Mouse (Mus musculus): Measurements from ENCODE around the gene Pomp.

Pomp gene

DNA sequence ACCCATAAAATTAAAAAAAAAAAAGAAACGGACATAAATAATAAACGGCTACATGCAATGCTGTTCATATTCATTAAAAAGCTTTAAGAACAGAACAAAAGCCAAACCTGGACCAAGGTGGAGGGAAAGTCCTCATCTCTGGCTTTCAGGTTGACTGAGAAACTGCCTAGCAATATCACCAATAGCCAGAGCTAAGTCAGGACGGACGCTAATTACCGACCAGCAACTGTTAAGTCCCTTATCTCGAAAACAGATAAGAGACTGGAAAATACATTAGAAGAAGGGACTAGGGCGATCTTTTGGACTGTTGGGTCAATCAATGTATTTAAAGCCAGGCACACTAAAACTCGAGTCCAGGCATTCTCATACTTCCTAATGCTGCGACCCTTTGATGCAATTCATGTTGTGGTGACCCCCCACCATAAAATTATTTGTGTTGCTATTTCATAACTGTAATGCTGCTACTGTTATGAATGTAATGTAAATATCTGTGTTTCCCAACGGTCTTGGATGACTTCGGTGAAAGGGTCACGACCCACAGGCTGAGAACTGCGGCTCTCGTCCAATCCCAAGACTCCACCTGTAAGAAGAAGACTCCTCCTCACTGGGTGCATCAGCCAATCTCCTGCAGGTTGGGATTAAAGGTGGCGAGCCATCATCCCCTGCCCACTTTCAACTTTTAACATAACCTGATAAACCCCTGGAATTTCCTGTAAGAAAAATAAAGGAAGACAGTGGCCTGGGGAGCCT, 41.9 kb downstream of the Pomp start:
- DNase-seq (ENCODE audit: low read depth, low spot score), result no peak

DNA sequence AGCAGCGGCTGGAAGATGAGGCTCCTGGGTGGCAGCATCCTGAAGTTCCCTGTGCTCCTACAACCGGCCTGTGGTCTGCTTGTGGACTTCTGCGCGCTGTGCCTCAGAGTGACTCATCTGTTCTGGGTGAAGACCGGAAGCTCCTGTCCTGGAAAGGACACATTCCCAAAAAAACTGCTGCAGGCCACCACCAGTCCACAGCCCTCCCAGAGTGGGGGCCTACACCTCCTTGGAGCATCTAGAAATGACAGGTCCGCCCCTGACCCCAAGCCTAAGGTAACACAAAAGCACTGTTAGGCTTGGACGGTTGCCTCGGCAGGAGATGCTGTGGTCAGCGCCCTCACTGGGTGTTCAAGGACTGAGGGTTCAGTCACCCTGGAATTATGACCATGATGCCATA, 42.9 kb downstream of the Pomp start:
- no peak for DNase-seq (ENCODE audit: low read depth, low spot score)

GRCm38 (mm10) chr5:147907144-147907543, 46.9 kb downstream of the Pomp start:
- no peak for DNase-seq (ENCODE audit: low read depth, low spot score)

DNA sequence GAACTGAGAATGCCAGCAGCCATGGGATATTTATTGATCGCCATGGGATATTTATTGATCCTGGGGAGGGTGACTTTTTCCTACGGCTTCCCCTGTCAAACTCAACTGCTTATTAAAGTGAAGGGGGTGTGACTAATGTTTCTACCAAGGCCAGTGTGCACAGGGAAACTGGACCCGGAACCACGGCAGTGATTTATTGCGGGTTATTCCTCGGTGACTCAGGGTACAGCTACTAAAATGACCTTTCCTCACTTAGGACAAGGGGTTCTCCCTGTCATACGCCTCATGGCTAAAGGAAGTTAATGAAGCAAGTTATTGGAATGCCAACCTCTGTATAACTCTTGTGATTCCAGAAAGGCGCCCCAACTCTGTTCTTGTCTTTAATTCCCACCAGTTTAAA, 47.6 kb downstream of the Pomp start:
- no peak for DNase-seq (ENCODE audit: low read depth, low spot score)

- no peak for DNase-seq (ENCODE audit: low read depth, low spot score)
These were observed 50.7 kb downstream of the Pomp start for GRCm38 (mm10) chr5:147910807-147911509.

DNA sequence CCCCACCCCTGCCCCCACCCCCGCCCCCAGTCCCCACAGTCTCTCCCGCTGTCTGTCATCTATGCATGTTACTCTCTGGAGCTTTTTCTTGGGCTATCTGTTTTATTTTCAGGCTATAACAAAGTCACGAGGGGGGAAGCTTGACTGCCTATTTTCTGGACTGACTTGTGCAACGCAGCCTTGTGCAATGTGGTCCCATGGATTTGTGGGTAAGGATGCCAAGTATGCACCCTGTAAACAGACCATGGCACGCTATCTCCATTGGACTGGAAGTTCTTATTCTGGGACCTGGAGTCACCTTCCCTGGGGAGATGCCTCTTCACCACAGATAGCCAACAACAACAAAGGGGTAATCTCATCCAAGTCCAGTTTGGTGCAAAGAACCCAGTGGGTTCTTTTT, 51.5 kb downstream of the Pomp start:
- no peak for DNase-seq (ENCODE audit: low read depth, low spot score)

- DNase-seq (ENCODE audit: low read depth, low spot score), result no peak
These were observed 53.1 kb downstream of the Pomp start for GRCm38 (mm10) chr5:147913241-147913842.

DNA sequence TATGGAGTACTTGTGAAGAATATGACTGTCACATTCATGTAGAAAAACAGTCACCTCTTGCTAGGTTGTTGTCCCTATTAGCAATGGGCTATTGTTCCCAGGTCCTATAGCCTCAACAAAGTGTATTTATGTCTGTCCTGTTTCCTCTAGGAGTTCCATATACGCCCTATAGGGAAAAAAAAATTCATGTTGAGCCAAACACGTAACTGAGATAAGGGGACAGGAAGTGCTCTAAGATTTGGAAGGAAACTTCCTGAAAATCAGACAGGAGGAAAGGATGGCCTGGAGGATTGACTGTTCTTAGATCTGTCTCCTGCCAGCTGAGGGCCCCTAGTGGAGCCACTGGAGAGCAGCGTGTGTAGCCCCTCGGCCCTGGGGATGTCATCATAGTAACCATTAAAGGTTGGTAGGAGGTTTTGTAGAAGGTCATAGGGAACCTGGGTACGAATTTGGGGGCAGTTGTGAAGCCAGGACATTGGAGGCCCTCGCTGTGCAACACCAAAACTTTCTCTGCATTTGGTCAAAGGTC, 54.8 kb downstream of the Pomp start:
- DNase-seq (ENCODE audit: low read depth, low spot score), result no peak

DNA sequence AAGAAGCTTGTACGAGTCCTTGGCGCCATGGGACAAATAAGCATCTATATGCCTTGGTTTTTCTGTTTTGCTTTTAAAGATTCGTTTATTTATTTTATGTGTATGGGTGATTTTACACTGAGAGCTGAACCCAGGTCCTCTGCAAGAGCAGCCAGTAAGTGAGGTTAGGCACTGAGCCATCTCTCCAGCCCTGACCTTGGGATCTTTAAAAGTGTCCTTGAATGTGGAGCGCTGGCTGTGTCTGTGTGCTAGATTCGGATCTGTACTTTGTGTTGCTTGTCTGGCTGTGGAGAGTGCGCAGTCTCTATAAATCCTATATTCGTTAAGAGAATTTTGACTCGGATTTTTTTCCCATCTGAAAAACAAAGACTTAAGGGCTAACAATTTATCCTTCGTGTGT, 55.9 kb downstream of the Pomp start:
- DNase-seq (ENCODE audit: low read depth, low spot score), result no peak

DNA sequence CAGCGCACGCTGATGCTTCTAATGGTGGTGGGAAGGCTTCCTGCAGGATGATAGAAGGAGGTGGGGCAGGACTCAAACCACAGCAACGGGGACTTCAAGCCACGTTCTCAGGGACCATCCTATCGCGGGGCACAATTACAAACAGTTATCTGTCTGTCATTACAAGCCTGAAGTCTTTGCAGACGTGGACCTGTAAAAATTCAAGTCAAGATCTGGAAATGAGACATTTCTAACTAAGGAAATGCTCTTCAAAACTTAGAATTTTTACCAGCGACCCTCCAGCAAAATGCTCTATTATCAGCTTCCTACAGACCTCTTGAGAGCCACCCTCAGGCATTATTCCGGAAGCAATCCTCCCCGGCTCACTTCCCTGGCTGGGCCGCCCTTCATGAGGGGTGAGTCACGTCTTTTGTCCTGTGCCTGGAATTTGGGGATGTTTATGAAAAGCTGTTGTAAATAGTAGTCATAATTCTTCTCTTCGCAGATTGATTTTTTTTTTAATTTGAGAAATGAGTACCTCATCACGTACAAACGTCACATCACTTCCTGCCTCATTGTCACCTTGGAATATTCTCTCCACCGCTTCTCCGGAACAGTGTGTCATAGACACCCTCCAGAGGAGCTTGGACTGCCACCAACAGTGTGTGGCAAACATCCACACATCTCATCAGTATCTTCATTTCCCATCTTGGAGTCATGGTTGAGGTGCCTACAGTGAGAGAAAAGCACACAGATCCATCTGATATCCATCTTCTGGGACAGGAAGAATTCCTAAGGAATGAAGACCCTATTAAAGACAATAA, 58.0 kb downstream of the Pomp start:
- no peak for DNase-seq (ENCODE audit: low read depth, low spot score)

DNA sequence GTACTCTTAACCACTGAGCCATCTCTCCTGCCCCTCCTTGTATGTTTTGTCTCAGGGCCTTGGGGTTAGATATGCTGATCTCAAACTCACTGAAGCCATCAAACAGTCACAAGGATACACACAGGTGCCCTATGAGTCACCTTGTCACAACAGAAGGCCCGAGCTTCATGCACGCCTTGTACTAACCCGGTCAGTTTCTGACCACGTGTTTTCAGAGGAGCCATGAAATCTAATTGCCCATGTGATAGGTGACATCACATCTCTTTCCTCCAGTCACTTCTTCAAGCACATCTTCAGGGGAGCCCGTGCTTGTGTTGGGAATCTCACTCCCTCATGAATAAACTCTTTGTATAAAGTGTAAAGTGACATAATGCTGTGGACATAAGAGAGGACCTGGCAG, 64.4 kb downstream of the Pomp start:
- DNase-seq (ENCODE audit: low read depth, low spot score), result no peak

All from mesoderm, embryonic 11.5 days (tissue).